Comparison of ENCODE assay signal across 24 mouse cellular contexts in genomic region chr7:28271761-28272160, GRCm38 (mm10). TPM values are rescaled to one million over a fixed set of nuclear protein-coding genes. Genes with fewer than 3 reads are reported as not detected.
DNase-seq lines count a peak whose midpoint lies in the region; ATAC-seq and TF ChIP-seq lines count a peak whose summit lies in the region.
"Had no signal": no experiment of that assay in that cellular context is flagged by ENCODE, and none has a peak within 500 bp of the region (broad histone marks: within the 10 kb centered on the region; RNA-seq: fewer than 3 reads in every experiment).

No protein-coding gene starts in this region.

- no peak for DNase-seq in gastrocnemius, adult 2 months
- no peak for DNase-seq in gastrocnemius, postnatal 14 days
- DNase-seq in liver, embryonic 14.5 days (ENCODE audit: low read depth in 3 of 3, low spot score in 3 of 3) = no peak
- DNase-seq in induced T-regulatory cell, adult 2 months (ENCODE audit: low read depth) = peak; percentile 43
- DNase-seq: adrenal gland, postnatal 14 days; cerebellum, adult 9-10 months; heart, postnatal 36 days; kidney, adult 9 months; layer of hippocampus, postnatal 36 days; left cerebral cortex, postnatal 4 days; lung, postnatal 4 days; right cerebral cortex, postnatal 14 days; thymus, postnatal 36 days had no signal

- ATAC-seq in liver, embryonic 14.5 days (ENCODE audit: insufficient read depth) = no peak
- ATAC-seq in liver, embryonic 12.5 days = no peak
- ATAC-seq in frontal cortex, adult (ENCODE audit: low TSS enrichment) = no peak
- ATAC-seq: hindbrain, embryonic 16.5 days had no signal

- peaks cover 0 to 2% of the 10 kb centered on the region in 2 experiments; a peak in 1 of 4 replicates for H3K4me1 ChIP-seq in liver, embryonic 14.5 days (replicated peaks; ENCODE audit: control insufficient read depth in 2 of 2, insufficient read depth in 2 of 2, low read length in 1 of 2)
- H3K4me1 ChIP-seq in liver, embryonic 12.5 days = peaks cover 9% of the 10 kb centered on the region
- H3K4me1 ChIP-seq in E14TG2a.4 (replicated peaks; ENCODE audit: low read depth, low read length) = peaks cover 22% of the 10 kb centered on the region

- TF ChIP-seq EP300 in liver, embryonic 14.5 days (IDR thresholded peaks at IDR 0.05; ENCODE audit: low read depth) = no peak

- no peak overlapping the region for H3K27ac ChIP-seq in gastrocnemius, adult 2 months
- H3K27ac ChIP-seq in liver, embryonic 14.5 days = no peak overlapping the region
- no peak overlapping the region for H3K27ac ChIP-seq in liver, embryonic 12.5 days
- H3K27ac ChIP-seq: heart, embryonic 13.5 days; liver, embryonic 15.5 days; midbrain, embryonic 10.5 days; neural tube, embryonic 13.5 days had no signal

- intact Hi-C loops in gastrocnemius, adult 2 months (cut with DNase I) = no loop called here
- intact Hi-C loops in gastrocnemius, postnatal 14 days (cut with DNase I; ENCODE audit: low total_unique reads) = no loop called here

- H3K9ac ChIP-seq in liver, embryonic 14.5 days (replicated peaks) = no peak overlapping the region
- no peak overlapping the region for H3K9ac ChIP-seq in liver, embryonic 12.5 days
- H3K9ac ChIP-seq: heart, embryonic 13.5 days; liver, embryonic 15.5 days; neural tube, embryonic 13.5 days had no signal

- WGBS in liver, embryonic 14.5 days (ENCODE audit: insufficient replicate concordance) = 65% methylated on average over 3 of the region's 3 CpGs
- 60% methylated on average over 3 of the region's 3 CpGs for WGBS in liver, embryonic 12.5 days (ENCODE audit: insufficient replicate concordance)

- H3K36me3 ChIP-seq in liver, embryonic 14.5 days (replicated peaks; ENCODE audit: control insufficient read depth, insufficient read depth, low read depth) = no peaks in the 10 kb centered on the region
- H3K36me3 ChIP-seq in liver, embryonic 12.5 days = peaks cover 9% of the 10 kb centered on the region; the same call in 1 of the 2 replicates
- peaks cover 18% of the 10 kb centered on the region for H3K36me3 ChIP-seq in E14TG2a.4 (ENCODE audit: insufficient read depth, low read length)
- H3K36me3 ChIP-seq: liver, embryonic 15.5 days had no signal

- peaks cover 13% of the 10 kb centered on the region for H3K27me3 ChIP-seq in liver, embryonic 14.5 days (ENCODE audit: control insufficient read depth, insufficient read depth, low read length)
- H3K27me3 ChIP-seq in liver, embryonic 12.5 days (replicated peaks) = peaks cover 24% of the 10 kb centered on the region
- H3K27me3 ChIP-seq in E14TG2a.4 (ENCODE audit: insufficient read depth, low read length) = no peaks in the 10 kb centered on the region
- H3K27me3 ChIP-seq: heart, embryonic 13.5 days; neural tube, embryonic 13.5 days had no signal

- peak; percentile 32 for TF ChIP-seq CTCF in gastrocnemius, adult 2 months (IDR thresholded peaks at IDR 0.05)
- peak; percentile 44 for TF ChIP-seq CTCF in liver, embryonic 14.5 days (IDR thresholded peaks at IDR 0.05; ENCODE audit: low read depth)
- TF ChIP-seq CTCF in E14TG2a.4 (conservative IDR thresholded peaks at IDR 0.05; ENCODE audit: low read length) = peak; percentile 83

- H3K4me3 ChIP-seq in gastrocnemius, adult 2 months = no peak overlapping the region
- no peak overlapping the region for H3K4me3 ChIP-seq in liver, embryonic 14.5 days (ENCODE audit: insufficient read depth in 1 of 2, low read depth in 2 of 2, low read length in 2 of 2)
- H3K4me3 ChIP-seq in liver, embryonic 12.5 days = no peak overlapping the region
- no peak overlapping the region for H3K4me3 ChIP-seq in E14TG2a.4 (replicated peaks; ENCODE audit: low read length)
- H3K4me3 ChIP-seq: heart, embryonic 13.5 days; liver, embryonic 15.5 days; midbrain, embryonic 10.5 days; neural tube, embryonic 13.5 days had no signal

- H3K4me2 ChIP-seq in liver, embryonic 14.5 days (ENCODE audit: low read depth) = no peak overlapping the region
- H3K4me2 ChIP-seq in liver, embryonic 12.5 days = no peak overlapping the region
- H3K4me2 ChIP-seq: heart, embryonic 13.5 days; liver, embryonic 15.5 days; neural tube, embryonic 13.5 days had no signal

- no peaks in the 10 kb centered on the region for H3K9me3 ChIP-seq in liver, embryonic 14.5 days (ENCODE audit: control insufficient read depth, low read length)
- no peaks in the 10 kb centered on the region for H3K9me3 ChIP-seq in liver, embryonic 12.5 days (replicated peaks)
- peaks cover 6% of the 10 kb centered on the region for H3K9me3 ChIP-seq in E14TG2a.4 (ENCODE audit: low read length)
- H3K9me3 ChIP-seq: heart, embryonic 13.5 days; liver, embryonic 15.5 days; neural tube, embryonic 13.5 days had no signal

RNA-seq across cellular contexts. Expression of gene Eid2, which starts 4.1 kb away (rescaled TPM):
- total RNA-seq in gastrocnemius, adult 2 months (2021) = 1 to 10 TPM; 6.4 to 6.8 TPM
- total RNA-seq in gastrocnemius, postnatal 14 days (2021) = 1 to 10 TPM; 6.9 to 8.9 TPM
- 1.3 and 2.3 TPM in 2 replicates for polyA plus RNA-seq in liver, embryonic 14.5 days (2012; rRNA removed)
- 0.38 and 1.1 TPM in 2 replicates for polyA plus RNA-seq in liver, embryonic 14.5 days (2014; fragmentation: Nextera tagmentation; extraction: Ambion mirVana)
- 4.6 and 5.4 TPM in 2 replicates for polyA plus RNA-seq in liver, embryonic 12.5 days (2016; fragmentation: Nextera tagmentation; extraction: Ambion mirVana)

RNA-seq across cellular contexts. Expression of gene Eid2b, which starts 5.8 kb away (rescaled TPM):
- total RNA-seq in gastrocnemius, adult 2 months (2021) = 1 to 10 TPM; 5.0 to 7.8 TPM
- 1 to 10 TPM; 5.6 to 5.9 TPM for total RNA-seq in gastrocnemius, postnatal 14 days (2021)
- 1.5 and 1.7 TPM in 2 replicates for polyA plus RNA-seq in liver, embryonic 14.5 days (2012; rRNA removed)
- 1.4 and 2.1 TPM in 2 replicates for polyA plus RNA-seq in liver, embryonic 14.5 days (2014; fragmentation: Nextera tagmentation; extraction: Ambion mirVana)
- polyA plus RNA-seq in liver, embryonic 12.5 days (2016; fragmentation: Nextera tagmentation; extraction: Ambion mirVana) = 3.6 and 3.7 TPM in 2 replicates

RNA-seq across cellular contexts. Expression of gene Selenov, which starts 19.2 kb away (rescaled TPM):
- total RNA-seq in gastrocnemius, adult 2 months (2021) = not detected
- total RNA-seq in gastrocnemius, postnatal 14 days (2021) = not detected
- not detected in 2 replicates for polyA plus RNA-seq in liver, embryonic 14.5 days (2012; rRNA removed)
- polyA plus RNA-seq in liver, embryonic 14.5 days (2014; fragmentation: Nextera tagmentation; extraction: Ambion mirVana) = not detected in 2 replicates
- polyA plus RNA-seq in liver, embryonic 12.5 days (2016; fragmentation: Nextera tagmentation; extraction: Ambion mirVana) = not detected in 2 replicates
- total RNA-seq: adrenal gland, postnatal 14 days; heart, postnatal 36 days had no signal
- polyA plus RNA-seq: embryonic facial prominence, embryonic 14.5 days; heart, embryonic 13.5 days; large intestine, adult 2 months; spleen, adult 2 months had no signal

RNA-seq across cellular contexts. Expression of gene Dll3, which starts 30.3 kb away (rescaled TPM):
- not detected for total RNA-seq in gastrocnemius, adult 2 months (2021)
- total RNA-seq in gastrocnemius, postnatal 14 days (2021) = not detected
- polyA plus RNA-seq in liver, embryonic 14.5 days (2012; rRNA removed) = 0.03 and 0.04 TPM in 2 replicates
- not detected in 2 replicates for polyA plus RNA-seq in liver, embryonic 14.5 days (2014; fragmentation: Nextera tagmentation; extraction: Ambion mirVana)
- polyA plus RNA-seq in liver, embryonic 12.5 days (2016; fragmentation: Nextera tagmentation; extraction: Ambion mirVana) = 0.10 and 0.31 TPM in 2 replicates
- total RNA-seq: heart, postnatal 36 days had no signal
- polyA plus RNA-seq: liver, embryonic 15.5 days; spleen, adult 2 months had no signal

RNA-seq across cellular contexts. Expression of gene Timm50, which starts 40.1 kb away (rescaled TPM):
- 10 to 100 TPM; 38.2 to 49.3 TPM for total RNA-seq in gastrocnemius, adult 2 months (2021)
- 10 to 100 TPM; 38.2 to 39.4 TPM for total RNA-seq in gastrocnemius, postnatal 14 days (2021)
- 45.4 and 52.3 TPM in 2 replicates for polyA plus RNA-seq in liver, embryonic 14.5 days (2012; rRNA removed)
- polyA plus RNA-seq in liver, embryonic 14.5 days (2014; fragmentation: Nextera tagmentation; extraction: Ambion mirVana) = 91.1 and 95.2 TPM in 2 replicates
- polyA plus RNA-seq in liver, embryonic 12.5 days (2016; fragmentation: Nextera tagmentation; extraction: Ambion mirVana) = 137 and 146 TPM in 2 replicates

Comparison
In these comparisons a context has a peak if more than half of its experiments do, and no peak if none do; other contexts are left out.
1. CTCF ChIP-seq: peak in every context shown above with its lines; median percentile 83 in E14TG2a.4; 44 in liver, embryonic 14.5 days; 32 in gastrocnemius, adult 2 months.